Mouse (Mus musculus) lung, postnatal 10 days (tissue): ENCODE measurements at regions not wholly inside any gene's neighbourhood (a gene's known extent, or its start where the extent isn't known, plus 50 kb on each side); places are given as distances from the start of the nearest gene placed in this dataset.

Experiments
- DNase-seq: peaks from one replicate; pipeline ENCODE4 v3.0.0; 2021

DNA sequence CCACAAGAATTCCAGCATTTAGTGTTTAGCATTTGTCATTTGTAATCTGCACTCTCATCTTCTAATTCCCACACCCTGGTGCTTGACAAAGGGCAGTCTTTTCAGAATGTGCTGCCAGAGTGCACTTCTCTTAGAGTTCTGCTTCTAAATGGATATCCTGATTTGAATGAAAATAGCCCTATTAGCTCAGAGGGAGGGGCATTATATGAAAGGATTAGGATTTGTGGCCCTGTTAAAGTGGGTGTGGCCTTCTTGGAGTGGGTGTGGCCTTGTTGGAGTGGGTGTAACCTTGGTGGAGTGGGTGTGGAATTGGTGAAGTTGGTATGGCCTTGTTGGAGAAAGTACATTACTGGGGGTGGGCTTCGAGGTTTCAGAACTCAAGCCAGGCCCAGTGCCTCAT is 137.7 kb upstream of the Adamts16 start:
- no peak for DNase-seq

DNA sequence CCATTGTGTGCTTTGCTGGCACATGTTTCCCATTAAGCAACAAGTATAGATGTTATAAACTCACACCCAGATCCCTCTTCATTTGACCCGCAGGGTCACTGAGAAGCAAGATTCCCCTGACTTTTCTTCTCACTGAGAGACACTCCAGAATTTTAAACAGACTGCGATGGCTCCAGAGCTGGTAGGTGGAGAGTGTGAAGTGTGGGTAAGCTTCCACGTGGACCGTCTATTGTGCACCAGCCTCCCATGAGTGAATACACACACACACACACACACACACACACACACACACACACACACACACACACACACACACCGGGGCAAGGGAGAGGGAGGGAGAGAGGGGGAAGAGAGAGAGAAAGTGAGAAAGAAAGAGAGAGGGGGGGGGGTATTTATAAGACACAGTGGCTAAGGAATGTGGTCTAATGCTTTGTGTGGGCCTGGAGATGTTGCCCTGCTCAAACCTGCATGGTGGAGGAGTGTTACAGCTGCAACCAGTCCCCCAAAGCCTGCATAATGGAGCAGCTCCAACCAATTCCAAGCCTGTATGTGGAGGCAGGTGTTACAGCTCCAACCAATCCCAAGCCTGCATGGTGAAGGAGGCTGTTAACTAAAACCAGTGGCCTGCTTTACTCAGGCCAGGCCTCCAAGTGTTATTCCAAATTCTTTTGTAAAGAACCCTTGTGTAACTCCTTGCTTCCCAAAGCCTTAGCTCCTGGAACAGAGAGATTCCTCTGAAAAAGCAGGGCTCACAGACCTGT is 137.1 kb upstream of the Adamts16 start:
- peak; percentile 5 for DNase-seq

- DNase-seq = no peak
Observed at GRCm38 (mm10) chr13:70969596-70969995, 128.0 kb upstream of the Adamts16 start.

GRCm38 (mm10) chr13:70967781-70968180 is 126.2 kb upstream of the Adamts16 start:
- DNase-seq = no peak

DNA sequence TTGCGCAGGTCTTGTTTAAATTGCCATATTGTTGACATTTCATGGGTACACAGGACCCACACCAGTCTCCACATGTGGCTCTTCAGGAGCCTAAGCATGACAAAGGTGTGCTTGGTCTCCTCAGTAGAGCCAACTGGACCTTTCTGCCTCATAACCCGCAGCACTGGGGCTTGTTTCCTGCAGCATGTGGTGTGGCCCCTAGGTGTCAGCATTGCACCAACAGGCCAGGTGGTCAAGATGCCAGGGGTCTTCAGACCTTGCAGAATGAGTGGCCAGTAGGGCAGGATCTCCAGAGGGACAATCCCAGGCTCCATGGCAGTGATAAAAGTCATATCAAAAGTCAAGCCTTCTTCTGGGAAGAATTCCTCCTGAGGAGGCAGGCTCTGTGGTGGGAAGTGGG is 121.8 kb upstream of the Adamts16 start:
- no peak for DNase-seq

- no peak for DNase-seq
Observed at GRCm38 (mm10) chr13:70934309-70935037, 92.9 kb upstream of the Adamts16 start.

- DNase-seq = no peak
Observed at GRCm38 (mm10) chr13:70913834-70914233, 72.2 kb upstream of the Adamts16 start.

DNA sequence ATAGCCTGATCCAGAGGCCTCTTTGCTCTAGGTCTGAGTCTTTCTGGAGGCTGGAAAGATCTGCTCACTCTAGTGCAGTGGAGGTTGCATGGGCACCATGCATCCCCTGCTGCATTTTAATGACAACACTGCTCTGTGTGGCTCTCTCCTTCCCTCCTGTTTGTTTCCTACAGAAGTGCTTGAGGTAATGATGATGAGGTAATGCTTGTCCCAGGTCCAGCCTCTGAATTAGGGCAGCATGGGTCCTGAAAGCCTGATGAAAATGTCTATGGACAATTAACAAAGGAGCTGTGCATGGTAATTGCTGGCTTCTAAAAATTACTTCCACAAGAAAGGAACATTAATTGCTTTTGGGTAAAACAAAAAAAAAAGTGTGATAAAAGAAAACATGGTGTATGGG is 69.3 kb upstream of the Adamts16 start:
- no peak for DNase-seq

GRCm38 (mm10) chr13:70904834-70905233 is 63.2 kb upstream of the Adamts16 start:
- no peak for DNase-seq

GRCm38 (mm10) chr13:70903831-70904230 is 62.2 kb upstream of the Adamts16 start:
- DNase-seq = no peak

- DNase-seq = no peak
Observed at GRCm38 (mm10) chr13:70903150-70903549, 61.5 kb upstream of the Adamts16 start.

DNA sequence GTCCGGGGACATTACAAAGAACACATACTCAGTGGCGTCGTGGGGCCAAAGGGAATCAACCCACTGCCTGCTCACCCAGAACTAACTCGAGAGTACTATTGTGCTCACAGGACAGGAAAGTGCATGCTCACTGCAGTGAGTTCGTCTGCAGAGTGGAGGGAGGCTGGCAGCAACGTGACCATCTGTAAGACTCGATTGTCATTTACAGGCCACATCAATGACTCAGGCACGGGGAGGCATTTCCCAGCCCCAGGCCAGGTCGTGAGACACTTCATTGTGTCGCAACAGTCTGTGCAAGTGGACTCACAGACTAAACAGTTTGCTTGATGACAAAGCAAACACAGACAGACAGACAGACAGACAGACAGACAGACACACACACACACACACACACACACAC is 61.1 kb upstream of the Adamts16 start:
- DNase-seq = no peak

DNA sequence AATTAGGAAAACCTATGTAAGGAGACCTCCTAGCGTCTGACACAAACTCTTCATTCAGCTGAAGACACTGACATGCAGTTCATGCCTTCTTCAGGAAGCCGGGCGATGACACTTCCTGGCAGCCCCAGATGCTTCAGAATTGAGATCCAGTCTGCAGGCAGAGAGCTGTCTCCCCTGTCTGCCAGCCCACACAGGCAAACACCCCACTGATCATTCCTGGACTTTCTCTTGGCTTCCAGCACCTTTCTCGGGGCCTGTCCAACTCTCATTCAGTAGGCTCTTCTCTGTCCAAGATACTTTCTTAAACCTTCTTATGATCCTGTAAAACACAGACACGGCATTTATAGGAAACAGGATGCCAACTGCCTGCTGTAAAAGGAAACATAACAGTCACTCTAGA is 50.0 kb upstream of the Adamts16 start:
- DNase-seq = no peak
